Mouse (Mus musculus): ENCODE results near the gene Gm20708. TPM values are rescaled to one million over a fixed set of nuclear protein-coding genes. Genes with fewer than 3 reads are reported as not detected.

The Gm20708 gene
- polyA plus RNA-seq, 1 experiment, result 0.25 TPM

- H3K36me3 ChIP-seq (ENCODE audit: control insufficient read depth, insufficient read depth, low read length), result peaks cover 2% of the 10 kb centered on the region; the same call in 1 of the 2 replicates
- no peaks in the 10 kb centered on the region for H3K4me1 ChIP-seq (ENCODE audit: control insufficient read depth, insufficient read depth, insufficient read length)
- no peak overlapping the region for H3K4me3 ChIP-seq (ENCODE audit: extremely low read depth, insufficient read depth, insufficient read length)
- TF ChIP-seq CTCF (IDR thresholded peaks at IDR 0.05; ENCODE audit: extremely low read depth, insufficient read depth, insufficient read length, insufficient replicate concordance) (no peak), POLR2A (IDR thresholded peaks at IDR 0.05; ENCODE audit: low read depth, low read length) (no peak)
- DNase-seq (ENCODE audit: low read depth in 1 of 2, low spot score in 2 of 2), result no peak
- no peak overlapping the region for H3K27ac ChIP-seq (ENCODE audit: insufficient read depth, low read length)
- WGBS, result 62% methylated on average over 13 of the region's 13 CpGs
- H3K27me3 ChIP-seq (ENCODE audit: control insufficient read depth, insufficient read depth, low read length), result no peaks in the 10 kb centered on the region
These were observed 26.8 kb downstream of the Gm20708 start for GRCm38 (mm10) chr11:117836306-117836705.

GRCm38 (mm10) chr11:117838572-117838971 lies 29.1 kb downstream of the Gm20708 start:
- Histone ChIP-seq H3K36me3 (ENCODE audit: control insufficient read depth, insufficient read depth, low read length) (peaks cover 2% of the 10 kb centered on the region; the same call in 1 of the 2 replicates), H3K27ac (ENCODE audit: insufficient read depth, low read length) (peak overlapping the region; percentile 12; the same call in 1 of the 2 replicates), H3K4me3 (ENCODE audit: extremely low read depth, insufficient read depth, insufficient read length) (no peak overlapping the region), H3K27me3 (ENCODE audit: control insufficient read depth, insufficient read depth, low read length) (no peaks in the 10 kb centered on the region), H3K4me1 (ENCODE audit: control insufficient read depth, insufficient read depth, insufficient read length) (no peaks in the 10 kb centered on the region)
- no peak for DNase-seq (ENCODE audit: low read depth in 1 of 2, low spot score in 2 of 2)
- WGBS, result 81% methylated on average over 2 of the region's 2 CpGs
- TF ChIP-seq POLR2A (IDR thresholded peaks at IDR 0.05; ENCODE audit: low read depth, low read length) (no peak), CTCF (IDR thresholded peaks at IDR 0.05; ENCODE audit: extremely low read depth, insufficient read depth, insufficient read length, insufficient replicate concordance) (no peak)

- Histone ChIP-seq H3K27ac (ENCODE audit: insufficient read depth, low read length) (no peak overlapping the region), H3K4me1 (ENCODE audit: control insufficient read depth, insufficient read depth, insufficient read length) (no peaks in the 10 kb centered on the region)
- 75% methylated on average over 1 of the region's 1 CpGs for WGBS
These were observed 29.6 kb downstream of the Gm20708 start for GRCm38 (mm10) chr11:117839021-117839420.

GRCm38 (mm10) chr11:117840910-117841309 lies 31.4 kb downstream of the Gm20708 start:
- no peak overlapping the region for H3K27ac ChIP-seq (ENCODE audit: insufficient read depth, low read length)
- 0 out of 2 replicates have a peak, but pooled peaks cover 2% of the 10 kb centered on the region for H3K36me3 ChIP-seq (ENCODE audit: control insufficient read depth, insufficient read depth, low read length)
- WGBS, result 69% methylated on average over 1 of the region's 1 CpGs
- no peak for DNase-seq (ENCODE audit: low read depth in 1 of 2, low spot score in 2 of 2)
- TF ChIP-seq POLR2A (IDR thresholded peaks at IDR 0.05; ENCODE audit: low read depth, low read length) (no peak), CTCF (IDR thresholded peaks at IDR 0.05; ENCODE audit: extremely low read depth, insufficient read depth, insufficient read length, insufficient replicate concordance) (no peak)
- no peaks in the 10 kb centered on the region for H3K4me1 ChIP-seq (ENCODE audit: control insufficient read depth, insufficient read depth, insufficient read length)
- no peak overlapping the region for H3K4me3 ChIP-seq (ENCODE audit: extremely low read depth, insufficient read depth, insufficient read length)
- no peaks in the 10 kb centered on the region for H3K27me3 ChIP-seq (ENCODE audit: control insufficient read depth, insufficient read depth, low read length)

More at GRCm38 (mm10) chr11:117839021-117839420, 29.6 kb downstream of the Gm20708 start:
- Histone ChIP-seq H3K4me3 (ENCODE audit: extremely low read depth, insufficient read depth, insufficient read length) (no peak overlapping the region), H3K27me3 (ENCODE audit: control insufficient read depth, insufficient read depth, low read length) (no peaks in the 10 kb centered on the region), H3K36me3 (ENCODE audit: control insufficient read depth, insufficient read depth, low read length) (peaks cover 2% of the 10 kb centered on the region; the same call in 1 of the 2 replicates)
- no peak for DNase-seq (ENCODE audit: low read depth in 1 of 2, low spot score in 2 of 2)
- TF ChIP-seq POLR2A (IDR thresholded peaks at IDR 0.05; ENCODE audit: low read depth, low read length), result no peak
- TF ChIP-seq CTCF (IDR thresholded peaks at IDR 0.05; ENCODE audit: extremely low read depth, insufficient read depth, insufficient read length, insufficient replicate concordance), result no peak

- Histone ChIP-seq H3K27me3 (ENCODE audit: control insufficient read depth, insufficient read depth, low read length) (no peaks in the 10 kb centered on the region), H3K36me3 (ENCODE audit: control insufficient read depth, insufficient read depth, low read length) (0 out of 2 replicates have a peak, but pooled peaks cover 2% of the 10 kb centered on the region), H3K27ac (ENCODE audit: insufficient read depth, low read length) (no peak overlapping the region), H3K4me1 (ENCODE audit: control insufficient read depth, insufficient read depth, insufficient read length) (peaks cover 8% of the 10 kb centered on the region; the same call in 1 of the 2 replicates), H3K4me3 (ENCODE audit: extremely low read depth, insufficient read depth, insufficient read length) (no peak overlapping the region)
- no peak for TF ChIP-seq CTCF (IDR thresholded peaks at IDR 0.05; ENCODE audit: extremely low read depth, insufficient read depth, insufficient read length, insufficient replicate concordance)
- TF ChIP-seq POLR2A (IDR thresholded peaks at IDR 0.05; ENCODE audit: low read depth, low read length), result no peak
- 88% methylated on average over 2 of the region's 2 CpGs for WGBS
- DNase-seq (ENCODE audit: low read depth in 1 of 2, low spot score in 2 of 2), result no peak
These were observed 34.0 kb downstream of the Gm20708 start for GRCm38 (mm10) chr11:117843434-117843833.

- no peak overlapping the region for H3K27ac ChIP-seq (ENCODE audit: insufficient read depth, low read length)
- peaks cover 8% of the 10 kb centered on the region; the same call in 1 of the 2 replicates for H3K4me1 ChIP-seq (ENCODE audit: control insufficient read depth, insufficient read depth, insufficient read length)
- 90% methylated on average over 2 of the region's 2 CpGs for WGBS
- no peaks in the 10 kb centered on the region for H3K36me3 ChIP-seq (ENCODE audit: control insufficient read depth, insufficient read depth, low read length)
- no peaks in the 10 kb centered on the region for H3K27me3 ChIP-seq (ENCODE audit: control insufficient read depth, insufficient read depth, low read length)
- TF ChIP-seq POLR2A (IDR thresholded peaks at IDR 0.05; ENCODE audit: low read depth, low read length) (no peak), CTCF (IDR thresholded peaks at IDR 0.05; ENCODE audit: extremely low read depth, insufficient read depth, insufficient read length, insufficient replicate concordance) (no peak)
- no peak overlapping the region for H3K4me3 ChIP-seq (ENCODE audit: extremely low read depth, insufficient read depth, insufficient read length)
- no peak for DNase-seq (ENCODE audit: low read depth in 1 of 2, low spot score in 2 of 2)
These were observed 35.5 kb downstream of the Gm20708 start for GRCm38 (mm10) chr11:117844997-117845396.

GRCm38 (mm10) chr11:117845651-117846050 lies 36.2 kb downstream of the Gm20708 start:
- 97% methylated on average over 2 of the region's 2 CpGs for WGBS
- Histone ChIP-seq H3K27me3 (ENCODE audit: control insufficient read depth, insufficient read depth, low read length) (no peaks in the 10 kb centered on the region), H3K27ac (ENCODE audit: insufficient read depth, low read length) (no peak overlapping the region), H3K4me1 (ENCODE audit: control insufficient read depth, insufficient read depth, insufficient read length) (peaks cover 8% of the 10 kb centered on the region; the same call in 1 of the 2 replicates), H3K36me3 (ENCODE audit: control insufficient read depth, insufficient read depth, low read length) (no peaks in the 10 kb centered on the region), H3K4me3 (ENCODE audit: extremely low read depth, insufficient read depth, insufficient read length) (no peak overlapping the region)
- DNase-seq (ENCODE audit: low read depth in 1 of 2, low spot score in 2 of 2), result no peak
- TF ChIP-seq CTCF (IDR thresholded peaks at IDR 0.05; ENCODE audit: extremely low read depth, insufficient read depth, insufficient read length, insufficient replicate concordance) (no peak), POLR2A (IDR thresholded peaks at IDR 0.05; ENCODE audit: low read depth, low read length) (no peak)

Data from spleen, adult 2 months (tissue).